Mouse (Mus musculus): ENCODE measurements around the gene A4gnt.

The A4gnt gene

GRCm38 (mm10) chr9:99631781-99632180 is 19.5 kb downstream of the A4gnt start:
- in situ Hi-C loops (cut with MboI, MseI), result no loop called here

DNA sequence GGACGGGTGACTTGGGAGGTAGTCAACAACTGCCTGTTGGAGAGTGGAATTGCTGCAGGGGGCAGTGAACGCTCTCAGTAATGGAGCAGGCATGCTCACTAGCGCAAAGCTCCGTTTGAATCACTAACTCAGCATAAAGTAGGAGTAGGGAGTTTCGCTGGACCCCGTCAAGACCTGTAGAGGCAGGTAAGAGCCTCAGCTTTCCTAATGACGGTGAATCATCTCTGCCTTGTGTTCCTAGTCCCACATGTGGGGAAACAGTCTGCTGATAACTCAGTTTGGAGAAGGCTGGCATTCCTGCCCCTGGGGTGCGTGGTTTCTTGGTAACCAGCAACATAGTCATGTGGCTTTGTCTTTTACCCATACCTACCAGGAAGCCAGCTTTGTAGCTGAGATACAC is 20.0 kb downstream of the A4gnt start:
- in situ Hi-C loops (cut with MboI, MseI), result no loop called here

DNA sequence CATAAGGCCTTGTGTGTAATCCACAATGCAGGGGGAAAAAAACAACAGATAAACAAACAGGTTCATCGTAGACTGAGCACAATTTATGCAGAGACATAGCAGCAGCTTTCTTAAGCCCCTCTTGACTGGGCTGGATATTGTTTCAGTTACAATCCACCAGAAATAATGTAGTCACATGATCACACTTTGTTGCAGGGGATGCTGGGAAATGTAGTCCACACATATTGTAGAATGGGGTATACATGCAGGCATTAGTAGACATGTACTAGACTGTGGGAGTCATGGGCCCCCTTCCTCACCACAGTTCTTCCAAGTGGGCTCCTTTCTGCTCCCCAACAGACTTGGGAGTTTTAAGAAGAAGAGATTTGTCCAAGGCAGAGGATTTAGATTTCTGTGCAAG is 24.5 kb downstream of the A4gnt start:
- in situ Hi-C loops (cut with MboI, MseI), result no loop called here

GRCm38 (mm10) chr9:99637227-99637626 is 24.9 kb downstream of the A4gnt start:
- in situ Hi-C loops (cut with MboI, MseI), result no loop called here

GRCm38 (mm10) chr9:99637736-99638135 is 25.4 kb downstream of the A4gnt start:
- in situ Hi-C loops (cut with MboI, MseI), result no loop called here

DNA sequence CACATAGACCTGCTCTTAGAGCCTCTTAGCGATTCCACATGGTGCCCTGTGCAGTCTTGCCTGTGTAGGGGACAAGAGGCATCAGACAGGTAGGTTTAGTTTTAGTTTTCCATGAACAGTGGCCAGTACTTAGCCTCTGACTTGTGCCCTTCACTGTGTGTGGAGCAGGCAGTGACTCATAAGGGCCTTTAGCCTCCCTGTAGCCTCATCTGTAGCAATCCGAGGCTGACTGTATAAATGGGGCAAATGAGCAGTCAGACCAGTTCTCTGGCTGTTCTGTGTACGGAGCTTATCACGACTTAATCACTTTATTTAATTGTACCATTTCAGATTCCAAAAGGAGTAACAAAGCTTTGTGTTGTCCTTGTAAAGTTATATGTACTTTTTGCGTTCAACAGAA is 27.7 kb downstream of the A4gnt start:
- in situ Hi-C loops (cut with MboI, MseI), result no loop called here

GRCm38 (mm10) chr9:99645416-99645815 is 33.1 kb downstream of the A4gnt start:
- in situ Hi-C loops (cut with MboI, MseI), result no loop called here

GRCm38 (mm10) chr9:99646102-99646501 is 33.8 kb downstream of the A4gnt start:
- in situ Hi-C loops (cut with MboI, MseI), result no loop called here

GRCm38 (mm10) chr9:99660756-99661155 is 48.5 kb downstream of the A4gnt start:
- in situ Hi-C loops (cut with MboI, MseI), result loop anchor here (5.0 kb wide), 1 partner anchor 208 kb away; the partner anchor contains the start of gene Nme9

DNA sequence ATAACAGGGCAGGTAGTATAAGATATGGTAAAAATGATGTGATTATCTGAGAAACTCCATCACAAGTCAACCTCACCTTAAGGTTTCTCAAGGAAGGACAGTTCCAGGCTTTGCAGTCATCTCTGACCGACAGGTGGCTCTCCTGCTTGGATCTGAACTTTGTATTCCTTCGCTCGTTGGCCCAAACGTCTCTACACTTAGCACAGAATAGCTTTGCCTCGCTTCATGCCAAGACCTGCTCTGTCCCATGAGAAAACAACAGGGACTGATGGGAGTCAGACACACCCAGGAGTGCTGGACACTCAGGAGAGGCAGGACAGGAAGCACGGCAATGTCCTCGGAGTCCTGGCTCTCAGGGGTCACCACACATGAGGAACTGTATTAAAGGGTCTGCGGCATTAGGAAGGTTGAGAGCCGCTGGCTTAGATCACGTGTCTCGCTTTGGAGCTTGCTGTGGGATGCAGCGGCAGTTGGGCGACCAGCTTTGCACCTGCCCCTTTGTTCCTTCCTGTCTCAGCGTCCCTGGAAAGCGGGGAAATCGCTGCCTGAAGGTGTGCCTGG is 49.4 kb downstream of the A4gnt start:
- in situ Hi-C loops (cut with MboI, MseI), result loop anchor here (5.0 kb wide), 1 partner anchor 209 kb away; the partner anchor contains the start of gene Nme9

DNA sequence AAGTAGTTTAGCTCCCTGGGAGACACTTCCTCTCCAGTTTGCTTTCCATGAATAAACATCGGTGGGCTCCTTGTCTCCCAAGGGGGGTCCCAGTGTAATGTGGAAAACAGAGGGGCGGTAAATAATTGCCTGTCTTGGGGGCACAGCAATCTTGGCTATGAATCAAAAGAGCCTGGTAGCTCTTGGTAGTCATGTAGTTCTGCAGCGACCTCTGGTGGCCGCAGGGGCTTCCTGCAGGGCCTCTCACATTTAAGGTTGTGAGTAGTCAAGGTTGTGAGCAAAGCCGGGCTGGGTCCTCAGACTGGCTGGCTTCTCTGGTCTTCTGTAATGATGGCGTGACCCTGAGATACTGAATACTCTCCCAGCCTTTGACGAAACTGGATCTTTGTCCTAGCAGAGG is 50.1 kb downstream of the A4gnt start:
- in situ Hi-C loops (cut with MboI, MseI), result loop anchor here (5.0 kb wide), 1 partner anchor 210 kb away; the partner anchor contains the start of gene Nme9

- in situ Hi-C loops (cut with MboI, MseI), result loop anchor here (5.0 kb wide), 1 partner anchor 211 kb away; the partner anchor contains the start of gene Nme9
Measured at GRCm38 (mm10) chr9:99662887-99663286, 50.6 kb downstream of the A4gnt start.

GRCm38 (mm10) chr9:99667596-99667995 is 55.3 kb downstream of the A4gnt start:
- in situ Hi-C loops (cut with MboI, MseI), result no loop called here

- in situ Hi-C loops (cut with MboI, MseI), result no loop called here
Measured at GRCm38 (mm10) chr9:99671603-99672002, 59.3 kb downstream of the A4gnt start.
